Mouse (Mus musculus): Measurements from ENCODE around the gene Fbxo42. TPM values are rescaled to one million over a fixed set of nuclear protein-coding genes. Genes with fewer than 3 reads are reported as not detected.

The Fbxo42 gene
- polyA plus RNA-seq, 1 experiment from 2014 or later, result 18.7 TPM

- H3K36me3 ChIP-seq, result no peaks in the 10 kb centered on the region
- ATAC-seq, result peak; percentile 37; the same call in 1 of the 2 replicates
- H3K4me1 ChIP-seq (replicated peaks), result peaks cover 7% of the 10 kb centered on the region
- no peaks in the 10 kb centered on the region for H3K9me3 ChIP-seq
- peak overlapping the region; percentile 18; the same call in 1 of the 2 replicates for H3K27ac ChIP-seq
- peak overlapping the region; percentile 31 for H3K4me3 ChIP-seq (replicated peaks)
- no peak overlapping the region for H3K9ac ChIP-seq
- no peaks in the 10 kb centered on the region for H3K27me3 ChIP-seq (replicated peaks)
- H3K4me2 ChIP-seq (replicated peaks), result peak overlapping the region; percentile 45
- WGBS, result 73% methylated on average over 14 of the region's 14 CpGs
These were observed 63.0 kb downstream of the Fbxo42 start for GRCm38 (mm10) chr4:141210524-141211219.

- WGBS, result 92% methylated on average over 4 of the region's 4 CpGs
- ATAC-seq, result no peak
- Histone ChIP-seq H3K9ac (no peak overlapping the region), H3K4me1 (replicated peaks) (peaks cover 7% of the 10 kb centered on the region), H3K4me3 (replicated peaks) (no peak overlapping the region), H3K4me2 (replicated peaks) (no peak overlapping the region), H3K9me3 (no peaks in the 10 kb centered on the region), H3K36me3 (no peaks in the 10 kb centered on the region), H3K27me3 (replicated peaks) (no peaks in the 10 kb centered on the region), H3K27ac (no peak overlapping the region)
These were observed 63.9 kb downstream of the Fbxo42 start for GRCm38 (mm10) chr4:141211646-141212045.

- ATAC-seq, result no peak
- no peaks in the 10 kb centered on the region for H3K36me3 ChIP-seq
These were observed 65.2 kb downstream of the Fbxo42 start for GRCm38 (mm10) chr4:141212892-141213291.

GRCm38 (mm10) chr4:141213342-141213741 is 65.6 kb downstream of the Fbxo42 start:
- H3K27me3 ChIP-seq (replicated peaks), result no peaks in the 10 kb centered on the region
- WGBS, result 41% methylated on average over 2 of the region's 2 CpGs
- peak overlapping the region; percentile 79 for H3K4me2 ChIP-seq (replicated peaks)
- peak; percentile 16; the same call in 1 of the 2 replicates for ATAC-seq
- no peaks in the 10 kb centered on the region for H3K9me3 ChIP-seq
- H3K4me1 ChIP-seq (replicated peaks), result peaks cover 7% of the 10 kb centered on the region
- H3K4me3 ChIP-seq (replicated peaks), result peak overlapping the region; percentile 56
- no peaks in the 10 kb centered on the region for H3K36me3 ChIP-seq
- 0 out of 2 replicates have a peak overlapping the region, but pooled peaks have one; percentile 44 for H3K27ac ChIP-seq
- H3K9ac ChIP-seq, result peak overlapping the region; percentile 66; the same call in 1 of the 2 replicates

More at GRCm38 (mm10) chr4:141212892-141213291, 65.2 kb downstream of the Fbxo42 start:
- 74% methylated on average over 9 of the region's 9 CpGs for WGBS
- Histone ChIP-seq H3K4me1 (replicated peaks) (peaks cover 7% of the 10 kb centered on the region), H3K9me3 (no peaks in the 10 kb centered on the region), H3K27ac (no peak overlapping the region), H3K27me3 (replicated peaks) (no peaks in the 10 kb centered on the region), H3K4me2 (replicated peaks) (no peak overlapping the region; the same call in 1 of the 2 replicates), H3K4me3 (replicated peaks) (no peak overlapping the region), H3K9ac (no peak overlapping the region)

- Histone ChIP-seq H3K36me3 (no peaks in the 10 kb centered on the region), H3K27ac (0 out of 2 replicates have a peak within 1 kb of the TSS, but pooled peaks have one; percentile 44), H3K4me2 (replicated peaks) (peak within 1 kb of the TSS; percentile 79), H3K4me1 (replicated peaks) (peaks cover 7% of the 10 kb centered on the region), H3K4me3 (replicated peaks) (peak within 1 kb of the TSS; percentile 56), H3K9ac (peak within 1 kb of the TSS; percentile 66), H3K27me3 (replicated peaks) (no peaks in the 10 kb centered on the region), H3K9me3 (no peaks in the 10 kb centered on the region)
- ATAC-seq, result peak; percentile 87
- WGBS, result under 1% methylated on average over 24 of the region's 24 CpGs
These were observed 66.1 kb downstream of the Fbxo42 start, which contains the start of gene Rsg1 for GRCm38 (mm10) chr4:141213770-141214336. TSS of gene Rsg1 (plus strand) at chr4:141213956.

GRCm38 (mm10) chr4:141214337-141214851 is 66.7 kb downstream of the Fbxo42 start:
- no peak overlapping the region for H3K27ac ChIP-seq

GRCm38 (mm10) chr4:141219583-141220213 is 72.0 kb downstream of the Fbxo42 start:
- no peak for ATAC-seq
- no peaks in the 10 kb centered on the region for H3K36me3 ChIP-seq
- 92% methylated on average over 20 of the region's 20 CpGs for WGBS
- H3K9ac ChIP-seq, result no peak overlapping the region
- H3K9me3 ChIP-seq, result no peaks in the 10 kb centered on the region
- H3K4me2 ChIP-seq (replicated peaks), result no peak overlapping the region
- peaks cover 3% of the 10 kb centered on the region for H3K4me1 ChIP-seq (replicated peaks)
- no peak overlapping the region for H3K27ac ChIP-seq
- H3K4me3 ChIP-seq (replicated peaks), result no peak overlapping the region
- H3K27me3 ChIP-seq (replicated peaks), result no peaks in the 10 kb centered on the region

More at GRCm38 (mm10) chr4:141214337-141214851, 66.7 kb downstream of the Fbxo42 start:
- Histone ChIP-seq H3K4me3 (replicated peaks) (peak overlapping the region; percentile 56), H3K9me3 (no peaks in the 10 kb centered on the region), H3K36me3 (no peaks in the 10 kb centered on the region), H3K4me1 (replicated peaks) (peaks cover 7% of the 10 kb centered on the region), H3K4me2 (replicated peaks) (peak overlapping the region; percentile 79), H3K9ac (peak overlapping the region; percentile 66), H3K27me3 (replicated peaks) (no peaks in the 10 kb centered on the region)
- peak; percentile 64 for ATAC-seq
- WGBS, result 1% methylated on average over 16 of the region's 16 CpGs

- no peak overlapping the region for H3K27ac ChIP-seq
- no peak overlapping the region for H3K4me2 ChIP-seq (replicated peaks)
- no peaks in the 10 kb centered on the region for H3K9me3 ChIP-seq
- no peak overlapping the region for H3K4me3 ChIP-seq (replicated peaks)
- 83% methylated on average over 2 of the region's 2 CpGs for WGBS
- H3K36me3 ChIP-seq, result no peaks in the 10 kb centered on the region
- H3K9ac ChIP-seq, result no peak overlapping the region
- H3K27me3 ChIP-seq (replicated peaks), result no peaks in the 10 kb centered on the region
- no peaks in the 10 kb centered on the region for H3K4me1 ChIP-seq (replicated peaks)
- no peak for ATAC-seq
These were observed 74.1 kb downstream of the Fbxo42 start for GRCm38 (mm10) chr4:141221848-141222247.

- H3K4me3 ChIP-seq (replicated peaks), result no peak overlapping the region
- no peak for ATAC-seq
- H3K9me3 ChIP-seq, result no peaks in the 10 kb centered on the region
- no peak overlapping the region for H3K27ac ChIP-seq
- H3K36me3 ChIP-seq, result no peaks in the 10 kb centered on the region
- H3K27me3 ChIP-seq (replicated peaks), result no peaks in the 10 kb centered on the region
- no peak overlapping the region for H3K4me2 ChIP-seq (replicated peaks)
- H3K9ac ChIP-seq, result no peak overlapping the region
- 94% methylated on average over 5 of the region's 5 CpGs for WGBS
- no peaks in the 10 kb centered on the region for H3K4me1 ChIP-seq (replicated peaks)
These were observed 75.0 kb downstream of the Fbxo42 start for GRCm38 (mm10) chr4:141222752-141223151.

- Histone ChIP-seq H3K27me3 (replicated peaks) (no peaks in the 10 kb centered on the region), H3K4me2 (replicated peaks) (no peak overlapping the region), H3K9ac (no peak overlapping the region), H3K4me3 (replicated peaks) (no peak overlapping the region), H3K4me1 (replicated peaks) (no peaks in the 10 kb centered on the region), H3K27ac (no peak overlapping the region), H3K9me3 (no peaks in the 10 kb centered on the region), H3K36me3 (no peaks in the 10 kb centered on the region)
- WGBS, result 76% methylated on average over 7 of the region's 7 CpGs
- ATAC-seq, result peak; percentile 56; the same call in 1 of the 2 replicates
These were observed 81.0 kb downstream of the Fbxo42 start for GRCm38 (mm10) chr4:141228687-141229086.

GRCm38 (mm10) chr4:141233196-141233595 is 85.5 kb downstream of the Fbxo42 start:
- WGBS, result 85% methylated on average over 4 of the region's 4 CpGs
- ATAC-seq, result no peak
- peaks cover under 1% of the 10 kb centered on the region for H3K4me1 ChIP-seq (replicated peaks)
- H3K36me3 ChIP-seq, result no peaks in the 10 kb centered on the region
- H3K9ac ChIP-seq, result no peak overlapping the region
- no peak overlapping the region for H3K27ac ChIP-seq
- H3K4me2 ChIP-seq (replicated peaks), result no peak overlapping the region
- no peaks in the 10 kb centered on the region for H3K27me3 ChIP-seq (replicated peaks)
- no peaks in the 10 kb centered on the region for H3K9me3 ChIP-seq
- no peak overlapping the region for H3K4me3 ChIP-seq (replicated peaks)

- 69% methylated on average over 6 of the region's 6 CpGs for WGBS
- H3K4me1 ChIP-seq (replicated peaks), result peaks cover 15% of the 10 kb centered on the region
These were observed 87.9 kb downstream of the Fbxo42 start for GRCm38 (mm10) chr4:141235537-141236111.

More at GRCm38 (mm10) chr4:141235537-141236111, 87.9 kb downstream of the Fbxo42 start:
- Histone ChIP-seq H3K4me2 (replicated peaks) (no peak overlapping the region), H3K4me3 (replicated peaks) (no peak overlapping the region), H3K27ac (no peak overlapping the region), H3K27me3 (replicated peaks) (no peaks in the 10 kb centered on the region), H3K9me3 (no peaks in the 10 kb centered on the region), H3K36me3 (no peaks in the 10 kb centered on the region), H3K9ac (no peak overlapping the region)
- no peak for ATAC-seq
